Mouse (Mus musculus): ENCODE measurements around the gene Ddx49.

DNA sequence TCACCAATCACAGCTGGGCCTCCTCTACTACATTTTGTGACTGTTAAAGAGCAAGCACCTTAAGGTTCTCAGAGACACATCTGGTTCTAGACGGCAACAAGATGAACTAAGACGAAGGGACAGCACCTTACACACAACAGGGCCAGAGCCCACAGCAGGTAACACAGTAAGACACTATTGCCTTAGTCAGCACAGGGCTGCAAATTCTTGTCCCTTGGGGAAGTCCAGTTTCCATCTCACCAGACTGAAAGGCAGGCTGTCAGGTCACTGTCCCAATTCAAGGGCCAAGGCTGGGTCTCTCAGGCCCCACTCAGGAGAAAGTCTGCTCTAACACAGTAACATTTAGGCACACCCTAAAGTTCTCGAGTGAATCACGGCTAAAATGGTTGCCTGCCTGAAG, 45.2 kb upstream of the Ddx49 start:
- TF ChIP-seq CTCF (IDR thresholded peaks at IDR 0.05; ENCODE audit: control insufficient read depth, insufficient read depth, insufficient replicate concordance, low read depth, low read length) = no peak
- no peak for TF ChIP-seq POLR2A (IDR thresholded peaks at IDR 0.05; ENCODE audit: control insufficient read depth, low read depth, low read length)
